Mouse (Mus musculus) myocyte (in vitro differentiated cells): Measurements from ENCODE around the gene Nxpe4. TPM values are rescaled to one million over a fixed set of nuclear protein-coding genes. Genes with fewer than 3 reads are reported as not detected.

Experiments used
- H3K27me3 ChIP-seq: one replicate; pipeline ENCODE4 v1.6.1; 2011; ENCODE audit not compliant: control insufficient read depth, insufficient read depth, insufficient read length
- H3K36me3 ChIP-seq: one replicate; pipeline ENCODE4 v1.6.1; 2011; ENCODE audit not compliant: control insufficient read depth, insufficient read depth
- H3K4me2 ChIP-seq: one replicate; pipeline ENCODE4 v1.6.1; 2011; ENCODE audit warnings: low read depth, control low read depth
- H3K4me3 ChIP-seq: one replicate; pipeline ENCODE4 v1.5.1; 2011; ENCODE audit warnings: mild to moderate bottlenecking, control low read depth, moderate library complexity
- H3K79me2 ChIP-seq: one replicate; pipeline ENCODE4 v1.6.1; 2011; ENCODE audit not compliant: control insufficient read depth, insufficient read depth
- H3ac ChIP-seq: one replicate; pipeline ENCODE4 v1.6.1; 2011; ENCODE audit not compliant: control insufficient read depth, insufficient read length
- CEBPB ChIP-seq: IDR thresholded peaks from 2 replicates; pipeline ENCODE4 v1.6.1; 2011; ENCODE audit warnings: mild to moderate bottlenecking, moderate library complexity; ENCODE audit not compliant: poor library complexity, insufficient read depth, severe bottlenecking
- E2F4 ChIP-seq: IDR thresholded peaks from one replicate; pipeline ENCODE4 v1.6.1; 2011; ENCODE audit warnings: mild to moderate bottlenecking, control low read depth, moderate library complexity; ENCODE audit not compliant: insufficient read depth
- MAX ChIP-seq: IDR thresholded peaks from one replicate; pipeline ENCODE4 v1.6.1; 2011; ENCODE audit warnings: low read depth, mild to moderate bottlenecking, control low read depth
- MYOD1 ChIP-seq, 3 experiments: IDR thresholded peaks; one replicate each; pipeline ENCODE4 v1.6.1; 2011; ENCODE audit warnings: control low read depth in 2 of 3, low read depth in 2 of 3, mild to moderate bottlenecking in 2 of 3, moderate library complexity in 1 of 3; ENCODE audit not compliant: insufficient read length in 2 of 3, control insufficient read depth in 1 of 3
- MYOG ChIP-seq, 3 experiments: IDR thresholded peaks; one replicate each; pipeline ENCODE4 v1.6.1; 2011; ENCODE audit warnings: control low read depth in 2 of 3, low read depth in 2 of 3, mild to moderate bottlenecking in 2 of 3; ENCODE audit not compliant: insufficient read length in 2 of 3, control insufficient read depth in 1 of 3, insufficient read depth in 1 of 3
- POLR2A ChIP-seq: IDR thresholded peaks from one replicate; pipeline ENCODE4 v1.6.1; 2011; ENCODE audit warnings: low read depth, mild to moderate bottlenecking, control low read depth, moderate library complexity; ENCODE audit not compliant: insufficient read length
- POLR2AphosphoS2 ChIP-seq: IDR thresholded peaks from one replicate; pipeline ENCODE4 v1.6.1; 2011; ENCODE audit warnings: low read depth, control low read depth; ENCODE audit not compliant: insufficient read length
- REST ChIP-seq: IDR thresholded peaks from one replicate; pipeline ENCODE4 v1.6.1; 2011; ENCODE audit warnings: mild to moderate bottlenecking, control low read depth, moderate library complexity; ENCODE audit not compliant: insufficient read depth, insufficient read length
- SRF ChIP-seq: IDR thresholded peaks from one replicate; pipeline ENCODE4 v1.6.1; 2011; ENCODE audit warnings: low read depth; ENCODE audit not compliant: control insufficient read depth, insufficient read length
- TCF12 ChIP-seq: IDR thresholded peaks from one replicate; pipeline ENCODE4 v1.6.1; 2011; ENCODE audit warnings: mild to moderate bottlenecking, control low read depth; ENCODE audit not compliant: poor library complexity, insufficient read depth, severe bottlenecking
- TCF3 ChIP-seq: IDR thresholded peaks from one replicate; pipeline ENCODE4 v1.6.1; 2011; ENCODE audit warnings: low read depth, control low read depth; ENCODE audit not compliant: insufficient read length
- USF1 ChIP-seq: IDR thresholded peaks from one replicate; pipeline ENCODE4 v1.6.1; 2011; ENCODE audit warnings: low read depth, mild to moderate bottlenecking, control low read depth, moderate library complexity
- polyA plus RNA-seq: library from polyadenylated mRNA; unstranded; fragments of >200 nt; fragmentation: generic; extraction: Trizol; gene quantifications from one replicate; pipeline ENCODE4 v1.2.1, GENCODE M21; 2012; ENCODE audit warnings: missing spikeins

Gene Nxpe4
- polyA plus RNA-seq, 1 experiment, result 0.10 TPM

GRCm38 (mm10) chr9:48264616-48265015 lies 102.8 kb downstream of the Nxpe4 start:
- no peak for TF ChIP-seq USF1
- TF ChIP-seq MAX, result no peak
- TF ChIP-seq REST, result no peak
- no peak for TF ChIP-seq TCF3
- TF ChIP-seq CEBPB, result no peak
- no peak for TF ChIP-seq POLR2AphosphoS2
- TF ChIP-seq POLR2A, result no peak
- no peak for TF ChIP-seq MYOD1 (IDR thresholded peaks at IDR 0.05; ENCODE audit: control insufficient read depth in 1 of 3, insufficient read length in 2 of 3, low read depth in 2 of 3)
- no peak for TF ChIP-seq E2F4
- TF ChIP-seq SRF, result no peak
- TF ChIP-seq TCF12, result no peak
- no peak for TF ChIP-seq MYOG (IDR thresholded peaks at IDR 0.05; ENCODE audit: control insufficient read depth in 1 of 3, insufficient read depth in 1 of 3, insufficient read length in 2 of 3, low read depth in 2 of 3)
- Histone ChIP-seq H3K36me3 (no peaks in the 10 kb centered on the region), H3K4me2 (no peak overlapping the region), H3K27me3 (no peaks in the 10 kb centered on the region), H3K79me2 (no peaks in the 10 kb centered on the region), H3ac (no peak overlapping the region), H3K4me3 (no peak overlapping the region)

- Histone ChIP-seq H3K4me3 (no peak overlapping the region), H3K4me2 (no peak overlapping the region), H3K36me3 (no peaks in the 10 kb centered on the region), H3ac (no peak overlapping the region), H3K27me3 (no peaks in the 10 kb centered on the region), H3K79me2 (no peaks in the 10 kb centered on the region)
- TF ChIP-seq MAX (no peak), CEBPB (no peak), POLR2A (no peak), SRF (no peak), TCF12 (no peak), REST (no peak), MYOD1 (IDR thresholded peaks at IDR 0.05; ENCODE audit: control insufficient read depth in 1 of 3, insufficient read length in 2 of 3, low read depth in 2 of 3) (no peak), TCF3 (no peak)
These were observed 103.7 kb downstream of the Nxpe4 start for GRCm38 (mm10) chr9:48265491-48265890.

- Histone ChIP-seq H3K36me3 (no peaks in the 10 kb centered on the region), H3K4me3 (no peak overlapping the region), H3K27me3 (no peaks in the 10 kb centered on the region), H3K4me2 (no peak overlapping the region), H3ac (no peak overlapping the region), H3K79me2 (no peaks in the 10 kb centered on the region)
- TF ChIP-seq MYOG (IDR thresholded peaks at IDR 0.05; ENCODE audit: control insufficient read depth in 1 of 3, insufficient read depth in 1 of 3, insufficient read length in 2 of 3, low read depth in 2 of 3), result no peak
- TF ChIP-seq TCF12, result no peak
- TF ChIP-seq USF1, result no peak
- TF ChIP-seq POLR2A, result no peak
- no peak for TF ChIP-seq REST
- no peak for TF ChIP-seq MAX
- TF ChIP-seq CEBPB, result no peak
- TF ChIP-seq POLR2AphosphoS2, result no peak
- TF ChIP-seq SRF, result no peak
- TF ChIP-seq MYOD1 (IDR thresholded peaks at IDR 0.05; ENCODE audit: control insufficient read depth in 1 of 3, insufficient read length in 2 of 3, low read depth in 2 of 3), result no peak
- TF ChIP-seq TCF3, result no peak
- TF ChIP-seq E2F4, result no peak
These were observed 104.6 kb downstream of the Nxpe4 start for GRCm38 (mm10) chr9:48266286-48267027.

- no peaks in the 10 kb centered on the region for H3K79me2 ChIP-seq
- no peak overlapping the region for H3K4me2 ChIP-seq
- no peaks in the 10 kb centered on the region for H3K27me3 ChIP-seq
- TF ChIP-seq MYOD1 (IDR thresholded peaks at IDR 0.05; ENCODE audit: control insufficient read depth in 1 of 3, insufficient read length in 2 of 3, low read depth in 2 of 3) (no peak), REST (no peak), POLR2AphosphoS2 (no peak), POLR2A (no peak), TCF12 (no peak), MAX (no peak), E2F4 (no peak), MYOG (IDR thresholded peaks at IDR 0.05; ENCODE audit: control insufficient read depth in 1 of 3, insufficient read depth in 1 of 3, insufficient read length in 2 of 3, low read depth in 2 of 3) (no peak), SRF (no peak), CEBPB (no peak), USF1 (no peak), TCF3 (no peak)
- H3K36me3 ChIP-seq, result no peaks in the 10 kb centered on the region
- no peak overlapping the region for H3K4me3 ChIP-seq
- no peak overlapping the region for H3ac ChIP-seq
These were observed 105.2 kb downstream of the Nxpe4 start for GRCm38 (mm10) chr9:48267028-48267441.
